Mouse (Mus musculus) intestine, postnatal 0 days (tissue): ENCODE results near the gene Kif24. TPM values are rescaled to one million over a fixed set of nuclear protein-coding genes. Genes with fewer than 3 reads are reported as not detected.

Experiments used
- ATAC-seq: fragments of 200-750 bp; cut with Nextera tagmentation; 2 replicates; pipeline ENCODE4 v1.8.0; 2017; ENCODE audit warnings: mild to moderate bottlenecking, moderate TSS enrichment, moderate library complexity
- H3K27ac ChIP-seq: fragments of 300-500 bp; sonication (generic); 2 replicates; pipeline ENCODE4 v1.5.1; 2014; ENCODE audit warnings: mild to moderate bottlenecking, low read depth, low read length, moderate library complexity
- H3K27me3 ChIP-seq: fragments of 300-500 bp; sonication (generic); replicated peaks from 2 replicates; pipeline ENCODE4 v1.6.1; 2014; ENCODE audit warnings: low read length, mixed read lengths; ENCODE audit not compliant: control insufficient read depth, insufficient read depth
- H3K36me3 ChIP-seq: fragments of 300-500 bp; sonication (generic); 2 replicates; pipeline ENCODE4 v1.6.1; 2014; ENCODE audit warnings: mild to moderate bottlenecking, moderate library complexity; ENCODE audit not compliant: control insufficient read depth, insufficient read depth
- H3K4me1 ChIP-seq: fragments of 300-500 bp; sonication (generic); replicated peaks from 2 replicates; pipeline ENCODE4 v1.6.1; 2014; ENCODE audit warnings: antibody characterized with exemption, low read length, mixed read lengths; ENCODE audit not compliant: control insufficient read depth, insufficient read depth
- H3K4me2 ChIP-seq: fragments of 300-500 bp; sonication (generic); replicated peaks from 2 replicates; pipeline ENCODE4 v1.6.1; 2014; ENCODE audit warnings: low read depth, mild to moderate bottlenecking, moderate library complexity
- H3K4me3 ChIP-seq: fragments of 300-500 bp; sonication (generic); 2 replicates; pipeline ENCODE4 v1.5.1; 2014; ENCODE audit warnings: low read depth, low read length
- H3K9ac ChIP-seq: fragments of 300-500 bp; sonication (generic); 2 replicates; pipeline ENCODE4 v1.6.1; 2014; ENCODE audit warnings: mild to moderate bottlenecking, low read depth, low read length
- H3K9me3 ChIP-seq: fragments of 300-500 bp; sonication (generic); 2 replicates; pipeline ENCODE4 v1.6.1; 2016; ENCODE audit warnings: mixed run types; ENCODE audit not compliant: control insufficient read depth
- CTCF ChIP-seq: sonication (generic); IDR thresholded peaks from 2 replicates; pipeline ENCODE4 v1.5.1; 2016; ENCODE audit warnings: low read depth, mild to moderate bottlenecking, control low read depth, antibody characterized with exemption, moderate library complexity
- WGBS: fragments of 180-500 bp; shearing (Covaris S2); extraction: QIAGEN DNeasy Blood & Tissue Kit; methylation state at CpG from one replicate; pipeline ENCODE4 v1.1.7; 2014; 5-methylcytosine and 5-hydroxymethylcytosine counted together
- polyA plus RNA-seq: library from polyadenylated mRNA; unstranded; fragments of >200 nt; fragmentation: Nextera tagmentation; extraction: Ambion mirVana; gene quantifications from 2 replicates; pipeline ENCODE4 v1.2.1, GENCODE M21; 2015

Gene Kif24
- polyA plus RNA-seq, 1 experiment from 2014 or later, result 1.3 TPM

DNA sequence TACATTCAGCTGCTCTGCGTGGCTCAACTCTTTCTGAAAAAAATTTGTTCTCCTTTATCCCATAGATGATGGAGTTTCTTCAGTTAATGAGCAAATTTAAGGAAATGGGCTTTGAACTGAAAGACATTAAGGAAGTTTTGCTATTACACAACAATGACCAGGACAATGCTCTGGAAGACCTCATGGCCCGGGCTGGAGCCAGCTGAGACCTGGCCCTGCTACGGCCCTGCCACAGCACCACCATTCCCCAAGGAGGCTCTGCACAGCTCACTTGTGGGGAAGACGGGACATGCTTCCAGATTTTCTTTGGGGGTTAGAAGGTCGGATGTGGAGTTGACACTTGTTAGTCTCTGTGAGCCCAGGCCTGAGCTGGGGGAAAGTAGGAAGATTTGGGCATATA is 76.1 kb downstream of the Kif24 start:
- H3K27ac ChIP-seq, result no peak overlapping the region
- no peaks in the 10 kb centered on the region for H3K27me3 ChIP-seq
- no peak overlapping the region for H3K9ac ChIP-seq
- no peak for TF ChIP-seq CTCF
- WGBS, result 78% methylated on average over 5 of the region's 5 CpGs
- H3K4me3 ChIP-seq, result no peak overlapping the region
- H3K4me1 ChIP-seq, result no peaks in the 10 kb centered on the region
- ATAC-seq, result no peak
- no peak overlapping the region for H3K4me2 ChIP-seq
- no peaks in the 10 kb centered on the region for H3K9me3 ChIP-seq
- H3K36me3 ChIP-seq, result peaks cover 73% of the 10 kb centered on the region

GRCm38 (mm10) chr4:41387755-41388469 is 76.8 kb downstream of the Kif24 start:
- no peaks in the 10 kb centered on the region for H3K4me1 ChIP-seq
- ATAC-seq, result peak; percentile 55; the same call in 1 of the 2 replicates
- H3K36me3 ChIP-seq, result peaks cover 72% of the 10 kb centered on the region
- H3K27ac ChIP-seq, result no peak overlapping the region
- H3K4me3 ChIP-seq, result no peak overlapping the region
- no peaks in the 10 kb centered on the region for H3K27me3 ChIP-seq
- WGBS, result 49% methylated on average over 7 of the region's 7 CpGs
- no peak overlapping the region for H3K9ac ChIP-seq
- H3K9me3 ChIP-seq, result no peaks in the 10 kb centered on the region
- no peak for TF ChIP-seq CTCF
- H3K4me2 ChIP-seq, result no peak overlapping the region

GRCm38 (mm10) chr4:41386412-41386975 is 78.2 kb downstream of the Kif24 start:
- Histone ChIP-seq H3K4me3 (no peak overlapping the region), H3K9ac (no peak overlapping the region), H3K9me3 (no peaks in the 10 kb centered on the region), H3K4me1 (no peaks in the 10 kb centered on the region), H3K27me3 (no peaks in the 10 kb centered on the region), H3K4me2 (no peak overlapping the region), H3K27ac (no peak overlapping the region), H3K36me3 (peaks cover 67% of the 10 kb centered on the region)
- no peak for TF ChIP-seq CTCF
- ATAC-seq, result no peak
- 63% methylated on average over 1 of the region's 1 CpGs for WGBS

- TF ChIP-seq CTCF, result no peak
- WGBS, result 93% methylated on average over 5 of the region's 5 CpGs
- H3K36me3 ChIP-seq, result peaks cover 58% of the 10 kb centered on the region
Measured at GRCm38 (mm10) chr4:41381213-41381950, 83.3 kb downstream of the Kif24 start.

DNA sequence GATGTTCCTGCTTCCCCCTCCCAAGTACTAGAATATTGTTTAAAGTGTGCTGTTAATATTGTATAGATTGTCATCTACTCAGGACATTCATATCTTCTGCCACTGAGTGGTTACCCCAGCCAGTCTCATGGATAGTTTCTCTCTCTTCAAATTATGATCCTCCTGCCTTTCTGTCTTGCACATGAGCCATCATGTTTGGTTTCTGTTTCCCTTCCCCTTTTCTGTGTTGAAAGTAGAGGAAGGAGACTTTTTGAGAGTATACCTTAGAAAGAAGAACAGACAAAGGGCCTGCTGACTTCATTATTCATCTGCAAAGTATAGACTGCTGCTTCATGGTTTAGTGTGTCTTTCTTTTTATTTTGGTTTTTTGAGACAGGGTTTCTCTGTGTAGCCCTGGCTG is 87.1 kb downstream of the Kif24 start:
- no peaks in the 10 kb centered on the region for H3K27me3 ChIP-seq
- peaks cover 50% of the 10 kb centered on the region for H3K36me3 ChIP-seq
- H3K4me1 ChIP-seq, result no peaks in the 10 kb centered on the region
- H3K4me2 ChIP-seq, result no peak overlapping the region
- no peaks in the 10 kb centered on the region for H3K9me3 ChIP-seq
- H3K9ac ChIP-seq, result no peak overlapping the region
- no peak for ATAC-seq
- H3K27ac ChIP-seq, result no peak overlapping the region
- no peak for TF ChIP-seq CTCF
- no peak overlapping the region for H3K4me3 ChIP-seq

More at GRCm38 (mm10) chr4:41381213-41381950, 83.3 kb downstream of the Kif24 start:
- no peak overlapping the region for H3K4me3 ChIP-seq
- no peak overlapping the region for H3K4me2 ChIP-seq
- no peaks in the 10 kb centered on the region for H3K27me3 ChIP-seq
- no peak overlapping the region for H3K9ac ChIP-seq
- H3K27ac ChIP-seq, result 0 out of 2 replicates have a peak overlapping the region, but pooled peaks have one; percentile 21
- H3K4me1 ChIP-seq, result no peaks in the 10 kb centered on the region
- no peaks in the 10 kb centered on the region for H3K9me3 ChIP-seq
- ATAC-seq, result no peak

DNA sequence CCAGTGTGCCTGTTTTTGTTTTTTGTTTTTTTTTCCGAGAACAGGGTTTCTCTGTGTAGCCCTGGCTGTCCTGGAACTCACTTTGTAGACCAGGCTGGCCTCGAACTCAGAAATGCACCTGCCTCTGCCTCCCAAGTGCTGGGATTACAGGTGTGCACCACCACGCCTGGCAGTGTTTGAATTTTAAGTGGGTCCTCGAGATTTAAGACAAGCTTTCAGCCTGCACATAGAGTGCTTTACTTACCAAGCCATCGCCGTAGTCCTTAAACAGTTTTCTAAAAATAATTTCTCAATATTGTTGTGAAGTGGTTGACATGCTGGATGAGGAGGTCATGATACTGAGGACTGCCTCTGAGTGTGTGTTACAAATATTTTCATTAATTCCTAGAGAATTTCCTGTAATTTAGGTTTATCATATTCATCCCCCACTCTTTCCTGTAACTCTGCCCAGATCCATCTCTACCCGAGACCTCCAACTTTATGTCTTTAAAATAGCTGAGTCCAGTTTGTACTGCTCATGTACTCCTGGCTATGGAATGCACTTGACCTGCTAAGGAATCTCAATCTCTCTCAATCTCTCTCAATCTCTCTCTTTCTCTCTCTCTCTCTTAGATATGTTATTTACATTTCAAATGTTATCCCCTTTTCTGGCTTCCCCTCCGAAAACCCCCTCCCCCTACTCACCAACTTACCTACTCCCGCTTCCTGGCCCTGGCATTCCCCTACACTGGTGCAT is 94.8 kb downstream of the Kif24 start:
- no peak for ATAC-seq
- H3K27ac ChIP-seq, result no peak overlapping the region
- WGBS, result 91% methylated on average over 9 of the region's 9 CpGs
- no peaks in the 10 kb centered on the region for H3K4me1 ChIP-seq
- H3K36me3 ChIP-seq, result peaks cover 37% of the 10 kb centered on the region
- no peak for TF ChIP-seq CTCF
- H3K9ac ChIP-seq, result no peak overlapping the region
- H3K27me3 ChIP-seq, result no peaks in the 10 kb centered on the region
- no peak overlapping the region for H3K4me2 ChIP-seq
- no peaks in the 10 kb centered on the region for H3K9me3 ChIP-seq
- no peak overlapping the region for H3K4me3 ChIP-seq
